Mouse (Mus musculus) Patski (cell line): ENCODE data around the gene Vamp3. TPM values are rescaled to one million over a fixed set of nuclear protein-coding genes. Genes with fewer than 3 reads are reported as not detected.

Experiments
- ATAC-seq: fragments of 100-300 bp; one replicate; pipeline ENCODE4 v1.8.0; 2021
- CTCF ChIA-PET: fragments of 350-600 bp; sonication (Branson Sonifier 250); formaldehyde crosslinking; loops from one replicate; lab custom pipeline; 2022; ENCODE audit warnings: inconsistent platforms; lab: Charles Lee
- POLR2A ChIA-PET: fragments of 350-600 bp; sonication (Branson Sonifier 250); formaldehyde crosslinking; loops from one replicate; lab custom pipeline; 2022; ENCODE audit warnings: antibody characterized with exemption, inconsistent platforms; lab: Charles Lee
- DNase-seq: peaks from one replicate; pipeline ENCODE4 v3.0.0-alpha.2; 2011; ENCODE audit warnings: low read depth, low spot score
- H3K27me3 ChIP-seq: fragments of 371-371 bp; one replicate; pipeline ENCODE4 v1.5.1; 2021
- CTCF ChIP-seq: fragments of 100-300 bp; IDR thresholded peaks from one replicate; pipeline ENCODE4 v1.5.1; 2021
- in situ Hi-C: fragments of 300-500 bp; cut with MboI; formaldehyde crosslinking; loops from 3 replicates; pipeline ENCODE4 v1.11.1; 2018; ENCODE audit warnings: low pct_unique_long_range_greater_than_20kb, mixed read lengths
- polyA plus RNA-seq: library from polyadenylated mRNA; unstranded; gene quantifications from one replicate; pipeline ENCODE4 v1.2.3, GENCODE M21; 2021

Gene Vamp3
- polyA plus RNA-seq, 1 experiment from 2014 or later: 39.6 TPM

DNA sequence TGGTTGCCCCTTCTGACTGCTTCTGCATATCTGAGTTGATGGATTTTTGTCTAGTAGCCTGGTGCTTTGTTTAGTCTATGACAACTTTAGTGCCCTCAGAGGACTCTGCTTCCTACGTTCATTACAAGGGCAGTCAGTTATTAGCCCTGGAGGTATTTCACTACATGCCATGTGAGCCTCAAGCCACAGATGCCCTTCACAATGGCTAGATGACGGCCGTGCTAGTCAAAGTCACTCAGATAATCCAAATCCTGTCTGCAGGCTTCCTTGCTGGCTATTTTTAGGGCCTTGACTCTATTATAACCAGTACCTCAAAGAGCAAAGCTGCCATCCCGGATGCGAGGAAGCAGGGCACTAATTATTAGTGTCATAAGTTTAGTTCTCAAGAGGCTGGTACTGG lies 25.3 kb upstream of the Vamp3 start:
- DNase-seq (no peak), ATAC-seq (no peak)
- H3K27me3 ChIP-seq: no peaks in the 10 kb centered on the region
- no peak for TF ChIP-seq CTCF
- in situ Hi-C loops: no loop called here
- CTCF ChIA-PET: interaction anchor here (1.5 kb wide), 1 partner anchor 57 kb away, joined by 3 read pairs; no protein-coding TSS in a partner anchor
- POLR2A ChIA-PET: no interaction called here

DNA sequence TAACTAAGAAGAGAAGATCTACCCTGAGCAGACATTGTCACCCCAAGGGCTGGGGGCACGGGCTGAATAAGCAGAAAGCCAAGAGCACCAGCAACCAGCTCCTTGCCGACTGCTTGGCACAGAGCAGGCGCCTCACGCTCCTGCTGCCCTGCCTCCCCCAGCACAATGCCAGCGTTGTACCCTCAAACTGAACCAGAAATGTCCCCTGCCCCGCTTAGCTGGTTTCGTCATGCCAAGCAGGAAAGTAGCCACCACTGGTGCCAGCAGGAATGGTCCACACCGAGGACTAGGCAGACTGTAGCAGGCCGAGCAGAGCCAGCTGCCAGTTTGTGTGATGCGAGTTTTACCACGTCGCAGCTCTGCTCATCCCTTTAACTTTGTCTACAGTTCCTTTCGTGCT lies 24.2 kb upstream of the Vamp3 start:
- ChIA-PET CTCF (interaction anchor here (1.5 to 1.6 kb wide), 3 partner anchors 9 to 58 kb away, joined by 3 to 5 read pairs (median 4); no protein-coding TSS in a partner anchor), POLR2A (no interaction called here)
- ATAC-seq (no peak), DNase-seq (no peak)
- no peak for TF ChIP-seq CTCF
- in situ Hi-C loops: no loop called here
- no peaks in the 10 kb centered on the region for H3K27me3 ChIP-seq

DNA sequence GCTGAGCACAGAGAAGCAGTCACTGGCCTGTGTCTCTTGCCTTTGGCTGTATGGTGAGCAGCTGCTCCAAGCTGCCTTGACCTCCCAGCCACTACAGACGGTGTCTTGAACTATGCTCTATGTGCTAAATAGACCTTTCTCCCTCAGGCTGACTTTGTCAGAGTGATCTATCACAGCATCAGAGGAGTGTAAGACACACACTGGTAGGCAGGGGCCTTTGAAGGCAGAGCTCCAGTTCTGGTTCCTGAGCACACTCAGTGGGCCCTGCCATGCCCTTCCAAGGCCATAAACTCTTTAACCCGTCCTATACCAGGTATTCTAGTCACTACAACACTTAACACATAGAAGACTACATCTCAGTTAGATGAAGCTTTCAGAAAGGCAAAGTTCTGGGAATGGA lies 23.6 kb upstream of the Vamp3 start:
- ATAC-seq: no peak
- ChIA-PET POLR2A (no interaction called here), CTCF (interaction anchor here (0.8 to 1.6 kb wide), 4 partner anchors 8 to 58 kb away, joined by 3 to 5 read pairs (median 4); no protein-coding TSS in a partner anchor)
- TF ChIP-seq CTCF: no peak
- in situ Hi-C loops: no loop called here
- no peak for DNase-seq
- no peaks in the 10 kb centered on the region for H3K27me3 ChIP-seq

DNA sequence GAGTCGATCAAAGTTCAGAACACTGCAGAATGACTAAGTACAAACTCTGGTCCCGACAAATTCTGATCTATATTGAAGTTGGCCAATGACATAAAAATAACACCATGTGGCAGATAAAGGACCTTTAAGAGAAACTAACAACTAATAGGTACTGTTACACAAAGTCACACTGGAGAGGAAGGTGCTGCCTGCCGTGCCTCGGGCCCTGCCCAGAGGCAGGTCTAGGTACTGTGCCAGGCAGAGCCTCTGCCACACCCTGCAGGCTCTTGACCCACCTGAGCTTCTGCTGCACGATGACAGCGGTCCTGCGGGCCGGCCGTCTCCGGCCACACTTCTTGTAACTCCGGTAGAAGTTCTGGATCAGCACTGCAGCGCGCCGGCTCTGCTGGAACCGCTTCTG lies 17.1 kb upstream of the Vamp3 start:
- no peak for DNase-seq
- no peak for ATAC-seq
- in situ Hi-C loops: loop anchor here (5.0 kb wide), 1 partner anchor 67 kb away; no protein-coding TSS in a partner anchor
- CTCF ChIA-PET: interaction anchor here (1.3 kb wide), 1 partner anchor 65 kb away, joined by 5 read pairs; no protein-coding TSS in a partner anchor
- no peak for TF ChIP-seq CTCF
- peaks cover 7% of the 10 kb centered on the region for H3K27me3 ChIP-seq
- POLR2A ChIA-PET: no interaction called here

DNA sequence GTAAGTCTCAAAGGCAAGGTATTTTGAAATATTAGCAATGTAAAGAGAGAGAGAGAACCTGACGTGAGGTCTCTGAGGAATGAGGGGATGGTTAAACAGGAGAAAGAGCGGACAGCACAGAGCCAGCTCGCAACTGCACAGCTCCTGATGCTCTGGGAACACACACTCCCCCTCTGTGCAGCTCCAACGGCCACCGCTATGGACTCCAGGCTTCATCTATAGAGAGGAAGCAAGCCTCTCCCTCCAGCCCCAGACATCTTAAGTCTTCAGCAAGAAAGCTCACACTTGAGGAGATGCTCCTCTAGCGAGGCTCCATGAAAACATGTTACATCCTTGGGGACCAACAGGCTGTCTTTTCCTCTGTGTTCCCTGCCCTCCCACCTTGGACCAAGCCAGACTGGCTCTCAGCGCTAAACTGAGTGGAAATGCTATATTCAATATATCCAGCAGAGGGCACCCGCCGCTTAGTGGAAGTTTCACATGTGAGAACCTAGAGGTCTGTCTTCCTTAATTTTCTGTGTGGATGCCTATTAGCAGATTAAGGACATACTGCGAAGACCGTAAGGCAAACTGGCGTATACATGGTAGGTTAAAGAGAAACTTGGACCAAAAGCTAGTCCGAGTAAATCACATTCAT lies 15.5 kb upstream of the Vamp3 start:
- DNase-seq (no peak), ATAC-seq (no peak)
- in situ Hi-C loops: no loop called here
- TF ChIP-seq CTCF: peak; percentile 48
- H3K27me3 ChIP-seq: peaks cover 7% of the 10 kb centered on the region
- POLR2A ChIA-PET: no interaction called here
- CTCF ChIA-PET: interaction anchor here (1.0 to 2.8 kb wide), 6 partner anchors 8 to 69 kb away, joined by 3 to 11 read pairs (median 4); no protein-coding TSS in a partner anchor

DNA sequence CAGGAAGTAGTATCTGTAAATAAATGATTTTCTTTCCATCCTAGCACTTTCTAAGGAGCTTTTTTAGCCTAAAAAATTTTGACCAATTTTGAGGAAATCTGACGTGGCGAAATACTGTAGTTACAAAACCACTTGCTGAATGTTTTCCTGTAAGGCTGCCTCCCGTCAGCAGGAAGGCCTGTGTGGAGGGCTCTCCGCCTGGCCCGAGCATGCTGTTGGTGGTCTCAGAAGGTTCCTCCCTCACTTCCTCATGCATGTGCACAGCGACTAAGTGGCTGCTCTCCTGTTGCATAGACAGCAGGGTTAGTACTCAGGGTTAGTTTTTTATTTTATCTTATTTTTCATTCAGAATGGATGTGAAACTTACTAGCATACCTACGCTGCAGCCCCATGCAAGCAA lies 13.2 kb upstream of the Vamp3 start:
- ATAC-seq (no peak), DNase-seq (no peak)
- TF ChIP-seq CTCF: no peak
- ChIA-PET CTCF (interaction anchor here (1.9 kb wide), 1 partner anchor 69 kb away, joined by 10 read pairs; no protein-coding TSS in a partner anchor), POLR2A (no interaction called here)
- H3K27me3 ChIP-seq: peaks cover 7% of the 10 kb centered on the region
- in situ Hi-C loops: no loop called here

DNA sequence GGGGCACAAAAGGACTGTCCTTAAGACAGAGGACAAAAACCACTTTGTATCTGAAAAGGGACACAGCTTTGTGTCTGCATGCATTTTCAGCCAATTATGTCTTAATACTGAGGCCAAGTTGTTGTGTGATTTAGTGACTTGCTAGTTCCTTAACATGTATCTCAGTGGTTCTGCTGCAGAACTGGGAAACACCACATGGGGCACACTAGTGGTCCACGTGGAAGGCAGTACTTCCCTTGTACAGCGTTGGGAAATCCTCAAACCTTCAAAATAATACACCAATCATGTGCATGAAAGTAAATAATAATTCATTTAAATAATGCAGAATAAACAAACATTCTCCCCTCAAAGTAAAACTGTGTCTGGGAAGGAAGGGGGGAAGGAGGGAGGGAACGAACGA lies 11.0 kb upstream of the Vamp3 start:
- TF ChIP-seq CTCF: no peak
- peaks cover 7% of the 10 kb centered on the region for H3K27me3 ChIP-seq
- ATAC-seq (no peak), DNase-seq (no peak)
- ChIA-PET POLR2A (no interaction called here), CTCF (no interaction called here)
- in situ Hi-C loops: no loop called here

DNA sequence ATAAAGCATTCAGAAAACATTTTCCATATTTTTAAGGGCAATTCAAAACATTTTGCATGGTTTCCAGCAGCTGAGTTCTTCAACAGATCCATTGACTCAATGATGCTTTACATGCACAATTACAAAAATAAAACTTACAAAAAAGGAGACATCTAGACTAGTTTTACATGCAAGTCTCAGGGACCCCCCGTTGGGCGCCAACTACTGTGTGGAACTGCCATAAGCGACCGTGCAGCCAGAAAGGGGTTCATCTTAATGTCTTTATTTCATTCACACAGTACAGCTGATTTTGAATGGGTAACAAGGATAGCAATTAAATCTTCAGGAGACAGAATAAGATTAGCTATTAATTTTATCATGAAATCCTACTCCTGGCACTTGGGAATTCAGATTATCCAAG lies 1.8 kb upstream of the Vamp3 start:
- ChIA-PET CTCF (interaction anchor here (1.0 kb wide), 1 partner anchor 13 kb away, joined by 3 read pairs; no protein-coding TSS in a partner anchor), POLR2A (no interaction called here)
- in situ Hi-C loops: no loop called here
- no peak for TF ChIP-seq CTCF
- no peaks in the 10 kb centered on the region for H3K27me3 ChIP-seq
- ATAC-seq (no peak), DNase-seq (no peak)

DNA sequence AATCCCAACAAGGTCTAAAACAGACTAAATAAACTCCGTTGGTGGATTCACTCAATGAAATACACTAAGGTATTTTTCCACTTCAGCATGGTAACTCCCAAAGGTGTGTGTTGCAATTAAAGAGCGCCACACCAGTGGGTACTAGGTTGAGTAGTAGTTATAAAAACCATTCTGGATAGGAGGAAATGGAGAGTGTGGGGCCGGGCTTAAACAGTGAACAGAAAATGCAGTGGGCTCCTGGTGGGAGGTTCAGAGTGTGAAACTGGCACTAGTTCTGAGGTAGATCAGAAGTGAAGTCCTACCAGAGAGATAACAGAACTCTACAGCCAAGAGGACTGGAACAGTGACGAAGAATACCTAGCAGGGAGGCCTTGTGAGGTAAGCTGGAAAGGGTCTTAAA lies 871 bp upstream of the Vamp3 start:
- H3K27me3 ChIP-seq: no peaks in the 10 kb centered on the region
- no peak for ATAC-seq
- ChIA-PET CTCF (no interaction called here), POLR2A (no interaction called here)
- no peak for TF ChIP-seq CTCF
- no peak for DNase-seq
- in situ Hi-C loops: no loop called here

DNA sequence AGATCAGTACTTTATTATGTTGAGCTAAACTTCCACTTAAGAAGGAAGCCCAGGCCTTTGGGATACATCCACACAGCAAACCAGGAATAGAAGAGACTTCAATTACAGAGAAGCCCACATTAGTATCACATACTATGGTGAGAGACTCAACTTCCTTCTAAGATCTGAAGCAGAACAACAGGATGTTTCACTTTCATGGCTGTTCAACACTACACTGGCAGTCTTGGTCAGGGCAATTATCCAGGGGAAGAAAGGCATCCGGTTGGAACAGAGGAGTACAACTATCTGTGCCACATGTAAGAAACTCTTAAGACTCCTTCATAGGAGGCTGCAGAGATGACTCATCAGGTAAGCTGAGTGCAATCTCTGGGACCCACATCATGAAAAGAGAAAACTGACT lies 6.6 kb downstream of the Vamp3 start:
- DNase-seq (no peak), ATAC-seq (no peak)
- TF ChIP-seq CTCF: no peak
- POLR2A ChIA-PET: no interaction called here
- H3K27me3 ChIP-seq: no peaks in the 10 kb centered on the region
- in situ Hi-C loops: no loop called here
- CTCF ChIA-PET: no interaction called here

DNA sequence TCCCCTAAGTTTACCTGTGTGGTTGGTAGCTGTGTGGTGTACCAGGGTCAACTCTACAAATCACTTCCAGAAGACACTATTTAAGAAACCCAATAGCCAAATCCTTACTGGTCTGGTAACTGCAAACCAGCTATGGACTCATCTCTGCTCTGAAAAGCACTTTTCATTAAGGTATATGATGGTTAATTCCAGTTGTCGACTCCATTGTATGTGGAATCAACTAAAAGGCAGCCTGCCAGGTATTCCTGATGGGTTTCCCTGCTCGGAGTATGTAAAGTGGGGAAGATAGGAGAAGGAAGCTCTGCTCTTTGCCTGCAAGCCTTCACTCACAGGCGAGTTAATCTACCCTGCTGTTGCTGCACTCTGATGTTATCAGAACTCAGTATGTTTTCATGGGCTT lies 11.2 kb downstream of the Vamp3 start:
- TF ChIP-seq CTCF: no peak
- in situ Hi-C loops: no loop called here
- ATAC-seq (no peak), DNase-seq (no peak)
- no peaks in the 10 kb centered on the region for H3K27me3 ChIP-seq
- POLR2A ChIA-PET: no interaction called here
- CTCF ChIA-PET: no interaction called here
